Mouse (Mus musculus): ENCODE measurements around the gene 4930579F01Rik.

GRCm38 (mm10) chr3:138144060-138144641 is 49.5 kb downstream of the 4930579F01Rik start:
- TF ChIP-seq CTCF (IDR thresholded peaks at IDR 0.05) (no peak), EP300 (IDR thresholded peaks at IDR 0.05) (no peak)

All from lung, postnatal 0 days (tissue).